Mouse (Mus musculus): ENCODE results near the gene Tfb2m.

Gene Tfb2m

DNA sequence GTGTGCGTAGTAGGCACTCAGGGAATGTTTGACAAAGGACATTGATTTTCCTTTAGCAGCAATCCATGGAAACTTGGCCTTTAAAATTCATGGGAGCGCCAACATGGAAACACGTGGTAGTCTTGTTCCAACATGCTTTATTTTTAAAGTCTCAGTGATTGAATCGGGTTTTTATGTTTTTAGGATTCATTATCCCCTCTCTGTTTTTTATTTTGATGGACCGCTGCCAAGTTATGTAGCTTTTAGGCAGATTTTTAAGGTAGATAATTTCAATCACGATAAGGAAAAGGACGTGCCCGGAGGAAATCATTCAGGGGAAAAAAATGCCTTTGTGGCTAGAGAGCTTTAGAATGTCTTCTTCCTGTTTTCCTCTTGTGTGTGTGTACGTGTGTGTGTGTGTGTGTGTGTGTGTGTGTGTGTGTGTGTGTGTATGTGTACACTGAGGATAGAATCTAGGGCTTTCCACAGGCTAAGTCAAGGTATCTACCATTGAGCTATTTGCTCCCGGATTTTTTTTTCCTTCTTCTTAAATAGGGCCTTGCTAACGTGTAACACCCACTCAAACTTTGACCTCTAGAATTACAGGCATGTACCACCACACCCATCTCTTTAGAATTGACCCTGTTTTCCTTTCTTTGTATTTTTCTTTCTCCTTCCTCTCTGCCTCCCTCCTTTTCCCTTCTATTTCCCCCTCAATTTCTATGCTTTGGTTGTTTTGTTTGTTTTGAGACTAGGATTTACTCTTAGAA, 13.6 kb upstream of the Tfb2m start:
- DNase-seq (ENCODE audit: low spot score) = no peak

DNA sequence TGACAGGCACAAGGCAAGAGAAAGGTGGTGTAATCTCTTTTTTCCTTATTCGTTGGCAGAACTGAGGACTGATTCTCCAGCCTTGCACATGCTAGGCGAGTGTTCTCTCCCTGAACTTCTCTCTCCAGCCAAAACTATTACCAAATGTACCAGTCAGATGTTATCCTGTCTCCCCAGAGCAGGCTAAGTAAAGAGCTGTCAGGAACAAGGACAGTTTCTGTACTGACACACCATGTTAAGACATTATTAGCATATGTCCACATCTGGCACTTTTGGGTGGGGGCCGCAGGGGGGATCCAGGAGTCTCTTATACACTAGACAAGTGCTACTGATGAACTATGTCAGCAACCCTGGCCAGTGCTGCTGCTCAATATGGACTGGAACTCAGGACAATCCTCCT, 10.9 kb upstream of the Tfb2m start:
- no peak for DNase-seq (ENCODE audit: low spot score)

DNA sequence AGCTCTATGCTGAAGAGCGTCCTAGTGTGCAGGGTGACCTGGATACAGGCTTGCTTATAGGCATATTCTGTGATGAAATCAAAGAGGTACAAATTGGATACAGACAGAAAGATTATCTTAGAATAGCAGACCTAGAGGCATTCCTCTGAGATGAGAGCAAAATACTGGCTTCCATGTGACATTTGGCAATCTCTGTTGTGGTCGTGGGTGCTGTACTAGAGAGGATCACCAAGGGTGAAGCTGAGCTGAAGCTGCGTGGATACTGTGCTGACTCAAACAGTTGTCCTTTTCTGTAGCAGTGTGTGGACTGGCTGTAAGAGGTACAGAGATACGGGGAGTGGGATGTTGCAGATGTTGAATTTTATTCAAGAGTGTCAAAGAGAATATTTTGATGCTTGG, 7.9 kb upstream of the Tfb2m start:
- no peak for DNase-seq (ENCODE audit: low spot score)

DNA sequence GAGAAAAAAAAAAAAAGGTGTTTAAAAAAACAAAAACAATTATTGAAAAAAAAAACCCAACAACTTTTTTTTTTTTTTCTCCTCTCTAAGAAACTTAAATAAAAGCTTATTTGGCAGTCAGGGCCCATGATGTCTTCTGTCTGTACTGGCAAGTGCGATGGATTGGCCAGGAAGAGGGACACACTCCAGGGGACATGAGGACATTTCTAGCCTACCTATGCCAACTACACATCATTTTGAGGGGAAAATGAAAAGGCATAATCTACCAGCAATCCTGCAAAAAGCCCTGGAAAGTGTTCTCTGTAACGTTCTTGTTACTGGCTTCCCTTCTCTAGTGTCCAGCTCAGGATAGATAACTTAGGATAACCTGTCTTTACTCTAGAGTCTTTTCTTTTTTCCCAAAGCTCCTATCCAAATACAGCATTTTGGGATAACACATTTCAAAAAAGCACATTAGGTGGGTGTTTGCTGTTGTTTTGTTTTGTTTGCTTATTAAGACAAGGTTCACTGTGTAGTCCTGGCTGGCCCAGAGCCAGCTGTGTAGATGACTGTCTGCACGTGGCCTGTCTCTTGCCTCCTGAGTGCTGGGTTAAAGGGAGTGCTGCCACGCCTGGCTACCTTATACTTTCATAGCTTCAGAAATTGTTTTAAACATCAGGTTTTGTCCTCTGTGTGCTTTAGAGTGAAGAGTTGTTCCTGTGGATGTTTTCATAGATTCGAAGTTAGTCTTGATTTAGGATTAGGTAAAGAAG, 7.3 kb upstream of the Tfb2m start:
- DNase-seq (ENCODE audit: low spot score) = no peak

DNA sequence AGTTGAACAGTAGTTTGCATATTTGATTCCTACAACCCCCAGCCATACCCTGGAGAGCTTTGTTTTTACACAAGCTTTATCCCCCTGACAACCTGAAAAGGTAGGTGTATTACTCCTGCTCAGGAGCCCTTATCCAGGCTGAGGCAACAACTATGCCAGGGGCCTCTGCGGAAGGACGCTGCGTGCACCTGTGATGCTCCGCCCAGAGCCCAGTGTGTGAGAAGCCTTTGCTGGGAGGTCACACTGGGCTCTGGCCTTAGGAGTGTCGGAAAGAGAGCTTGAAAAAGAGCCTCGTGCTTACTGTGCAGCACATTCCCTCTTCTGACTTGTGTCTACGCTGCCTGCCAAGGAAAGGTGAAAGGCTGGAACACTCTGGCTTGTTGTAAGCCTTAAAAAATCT, 6.7 kb upstream of the Tfb2m start:
- no peak for DNase-seq (ENCODE audit: low spot score)

DNA sequence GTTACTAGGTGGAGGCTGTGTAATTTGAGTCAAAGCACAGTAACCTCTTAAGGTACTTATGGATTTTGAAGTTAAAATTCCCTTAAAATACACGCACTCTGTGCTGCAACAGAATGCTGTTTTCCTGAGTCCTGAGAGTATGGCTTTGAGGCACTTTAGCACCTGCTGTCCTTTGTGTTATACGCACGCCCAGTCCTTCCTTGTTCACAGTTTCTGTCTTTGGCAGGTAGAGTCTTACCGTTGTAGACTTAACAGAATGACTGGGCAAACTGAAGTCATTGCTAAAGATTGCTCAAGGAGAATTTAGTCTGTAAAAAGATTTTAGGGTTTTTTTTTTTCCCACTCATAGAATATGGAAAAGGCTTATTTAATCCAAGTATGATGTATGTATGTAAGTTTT, 5.9 kb upstream of the Tfb2m start:
- no peak for DNase-seq (ENCODE audit: low spot score)

DNA sequence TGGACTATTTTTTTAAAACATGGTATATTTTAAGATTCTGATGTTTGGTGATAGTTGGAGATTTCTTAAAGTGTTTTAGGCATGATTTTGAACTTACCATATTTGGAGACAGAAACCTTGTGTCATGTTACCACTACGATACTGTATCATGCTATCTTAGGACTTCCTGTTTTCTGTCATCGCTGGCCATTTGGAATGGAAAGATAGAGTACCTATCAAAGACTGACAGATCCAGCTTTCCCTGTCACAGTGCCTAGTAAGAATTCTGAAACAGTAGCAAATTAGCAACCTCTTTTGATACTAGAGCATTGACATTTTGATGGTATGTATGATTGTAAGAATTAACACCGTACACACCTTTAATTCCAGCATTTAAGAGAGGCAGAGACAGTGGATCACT, 5.3 kb upstream of the Tfb2m start:
- no peak for DNase-seq (ENCODE audit: low spot score)

DNA sequence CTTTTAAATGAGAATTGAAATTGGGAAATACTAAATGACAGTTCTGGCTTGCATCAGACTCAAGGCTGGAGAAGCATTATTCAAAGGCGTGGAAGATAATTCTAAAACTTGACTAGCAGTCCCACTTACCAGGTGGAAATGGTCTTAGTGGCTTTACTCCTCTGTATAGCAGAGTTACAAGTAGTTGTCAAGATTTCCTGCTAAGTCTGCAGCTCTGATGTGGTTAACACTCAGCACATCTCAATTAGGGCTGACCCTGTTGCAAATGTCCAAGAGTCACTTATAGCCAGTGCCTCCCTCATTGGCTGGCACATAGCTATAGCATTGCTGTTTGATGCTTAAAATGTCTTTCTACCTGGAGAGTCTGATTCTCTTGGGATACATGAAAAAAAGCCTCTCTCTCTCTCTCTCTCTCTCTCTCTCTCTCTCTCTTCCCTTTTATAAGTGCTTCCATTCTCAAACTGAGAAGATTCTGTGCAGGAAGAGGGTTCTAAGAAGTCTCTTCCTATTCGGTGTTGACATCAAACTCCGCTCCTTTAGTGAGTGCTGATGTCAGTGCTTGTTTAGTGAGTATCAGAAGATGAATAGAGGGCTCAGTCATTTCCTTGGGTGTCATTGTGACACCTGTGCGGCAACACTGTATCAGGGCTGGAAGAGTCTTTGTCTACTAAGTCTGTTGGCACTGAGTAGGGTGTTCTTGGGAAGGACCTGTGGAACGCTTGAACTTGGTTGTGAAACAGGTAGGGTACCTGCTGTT, 3.1 kb upstream of the Tfb2m start:
- DNase-seq (ENCODE audit: low spot score) = no peak

DNA sequence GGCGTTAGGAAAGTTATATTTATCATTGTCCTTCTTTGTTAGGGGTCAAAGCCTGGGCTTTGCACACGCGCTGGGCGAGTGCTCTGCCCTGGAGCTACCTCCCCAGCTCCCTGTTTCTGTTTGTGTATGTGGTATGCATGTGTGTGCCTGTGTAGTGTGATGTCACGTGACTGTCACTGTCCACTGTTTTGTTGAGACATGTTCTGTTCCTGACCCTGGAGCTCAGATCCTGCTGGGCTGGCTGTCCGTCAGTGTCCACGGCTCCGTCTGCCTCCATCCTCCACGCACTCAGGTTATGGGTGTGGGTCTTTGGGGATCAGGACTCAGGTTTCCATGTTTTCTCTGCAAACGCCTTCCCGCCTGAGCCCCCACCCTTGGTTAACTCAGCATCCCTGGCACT, 2.2 kb upstream of the Tfb2m start:
- no peak for DNase-seq (ENCODE audit: low spot score)

DNA sequence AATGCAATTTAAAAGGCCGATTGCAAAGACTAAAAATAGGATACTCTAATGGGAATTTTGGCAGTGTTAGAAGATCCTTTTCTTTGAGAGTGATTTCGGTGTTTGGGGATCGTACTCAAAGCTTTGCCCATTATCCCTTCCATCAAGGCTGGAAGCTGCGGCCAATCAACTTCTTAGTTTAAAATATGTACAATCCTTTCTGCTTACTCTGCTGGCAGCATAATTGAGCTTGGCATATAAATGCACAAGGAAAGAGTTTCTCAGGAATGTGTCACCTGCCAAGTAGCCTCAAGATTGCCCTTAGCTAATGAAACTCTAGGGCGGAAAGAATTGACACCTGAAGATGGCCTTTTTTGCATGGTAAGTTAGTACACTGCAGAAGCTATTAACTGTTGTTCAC, 1.1 kb upstream of the Tfb2m start:
- DNase-seq (ENCODE audit: low spot score) = no peak

DNA sequence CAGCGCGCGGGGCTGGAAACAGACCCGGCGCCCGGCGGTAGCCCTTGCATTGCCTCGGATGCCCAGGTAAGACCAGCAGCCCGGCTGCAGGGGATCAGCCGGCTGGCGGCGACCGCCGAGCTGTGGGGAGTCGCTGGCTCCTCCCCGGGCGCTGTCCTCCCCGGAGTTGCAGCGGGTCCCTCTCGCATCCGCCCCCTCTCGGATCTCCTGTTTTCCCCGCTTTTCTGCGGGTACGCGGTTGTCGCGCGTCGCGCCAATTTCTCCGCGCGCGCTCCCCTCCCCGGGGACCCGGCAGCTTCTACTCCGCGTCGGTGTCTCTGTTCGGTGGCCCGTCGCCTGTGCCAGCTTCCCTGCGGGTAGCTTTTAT, 467 bp upstream of the Tfb2m start:
- no peak for DNase-seq (ENCODE audit: low spot score)

DNA sequence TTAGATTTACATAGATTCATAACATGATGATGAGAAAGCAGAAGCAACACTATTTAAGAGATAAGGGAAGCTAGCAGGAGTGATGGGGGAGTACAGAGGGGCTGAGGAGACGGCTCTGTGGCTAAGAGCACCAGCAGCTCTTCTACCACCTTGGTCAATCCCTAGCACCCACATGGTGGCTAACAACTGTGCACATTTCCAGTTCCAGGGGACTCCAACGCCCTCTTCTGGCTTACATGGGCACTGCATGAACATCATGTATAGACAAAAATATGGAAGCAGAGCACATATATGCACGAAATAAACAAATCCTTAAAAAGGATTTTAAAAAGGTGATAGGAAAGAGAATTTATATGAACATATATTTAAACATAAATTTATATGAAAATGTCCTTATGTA, 4.6 kb downstream of the Tfb2m start:
- DNase-seq (ENCODE audit: low spot score) = no peak

DNA sequence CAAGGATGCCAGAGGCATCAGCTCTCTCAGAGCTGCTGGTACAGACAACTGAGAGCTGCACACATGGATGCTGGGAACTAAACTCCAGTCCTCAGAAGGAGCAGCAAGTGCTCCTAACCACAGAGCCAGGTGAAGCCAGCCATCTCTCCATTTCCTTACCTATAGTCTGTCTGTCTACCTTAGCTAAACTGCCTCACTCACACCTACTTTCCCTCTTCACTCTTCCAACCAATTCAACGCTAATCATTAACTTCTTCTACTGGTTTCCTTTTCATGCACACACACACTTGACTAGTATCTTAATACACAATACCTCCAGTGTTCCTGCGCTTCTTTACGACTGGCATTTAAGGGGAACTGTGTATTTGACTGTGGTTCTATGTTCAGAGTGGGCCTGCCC, 6.2 kb downstream of the Tfb2m start:
- no peak for DNase-seq (ENCODE audit: low spot score)

DNA sequence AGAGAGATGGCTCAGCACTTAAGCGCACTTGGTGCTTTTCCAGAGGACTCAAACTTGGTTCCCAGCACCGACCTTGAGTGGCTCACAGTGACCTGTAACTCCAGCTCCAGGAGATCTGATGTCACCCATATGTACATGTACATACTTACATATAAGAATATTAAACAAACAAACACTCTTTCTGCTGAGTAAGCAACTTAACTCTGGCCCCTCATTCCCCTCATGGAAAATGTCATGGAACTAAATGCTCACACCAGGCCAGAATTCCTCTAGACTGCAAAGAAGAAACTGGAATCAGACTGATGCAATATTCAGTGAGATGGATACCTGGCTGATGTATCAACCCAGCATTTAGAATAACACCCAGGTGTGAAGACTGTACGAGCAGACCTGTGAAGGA, 7.0 kb downstream of the Tfb2m start:
- no peak for DNase-seq (ENCODE audit: low spot score)

DNA sequence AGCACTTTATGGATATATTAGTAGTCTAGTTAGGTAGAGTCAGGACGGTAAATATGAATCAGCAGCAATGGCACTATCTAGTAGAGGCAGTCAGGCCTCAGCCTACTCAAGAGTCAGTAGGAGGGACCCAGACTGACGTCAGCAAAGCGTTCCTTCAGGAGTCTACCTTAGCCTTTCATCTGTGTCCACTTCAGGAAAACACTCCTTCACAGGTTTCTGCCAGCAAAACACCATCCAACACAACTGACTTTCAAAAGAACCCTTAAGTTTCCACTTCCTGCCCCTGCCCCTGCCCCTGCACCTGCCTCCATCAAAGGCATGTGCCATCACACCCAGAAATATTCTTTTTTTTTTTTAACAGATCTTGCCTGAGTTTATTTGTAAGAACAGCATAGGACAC, 26.2 kb downstream of the Tfb2m start:
- DNase-seq (ENCODE audit: low spot score) = no peak

DNA sequence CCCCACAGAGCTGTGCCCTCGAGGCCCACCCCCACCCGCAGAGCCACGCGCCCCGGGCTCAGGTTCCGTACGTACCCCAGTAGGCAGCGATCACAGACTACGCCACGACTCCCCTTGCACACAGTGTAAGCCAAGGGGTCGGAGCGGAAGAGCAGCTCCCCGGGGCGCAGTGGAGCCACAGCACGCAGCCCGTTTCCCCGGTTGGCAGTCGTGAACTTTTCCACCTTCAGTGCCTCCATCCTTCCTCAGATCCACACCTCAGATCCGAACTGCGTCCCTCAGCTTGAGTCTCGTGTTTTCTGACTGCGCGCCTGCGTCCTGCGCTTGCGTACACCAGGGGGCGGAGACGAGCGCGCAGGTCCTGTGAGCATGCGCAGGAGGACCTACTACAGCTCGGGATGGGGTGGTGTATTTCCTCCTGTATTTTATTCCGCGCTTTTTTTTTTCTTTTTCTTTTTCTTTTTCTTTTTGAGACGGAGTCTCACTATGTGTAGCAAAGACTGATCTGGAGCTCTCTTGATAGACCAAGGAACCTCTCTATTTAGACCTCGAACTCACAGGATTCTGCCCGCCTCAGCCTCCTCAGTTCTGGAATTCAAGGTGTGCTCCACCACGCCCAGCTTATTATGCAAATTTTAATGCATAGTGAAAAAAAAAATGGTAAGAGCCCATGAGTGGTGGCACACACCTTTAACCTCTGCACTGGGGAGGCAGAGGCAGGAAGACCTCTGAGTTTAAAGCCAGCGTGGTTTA, 28.2 kb downstream of the Tfb2m start, which contains the start of gene Smyd3:
Gene Smyd3 (minus strand): TSS at position 329 of the 753 bp plus-strand sequence.
- peak; percentile 81 for DNase-seq (ENCODE audit: low spot score)

DNA sequence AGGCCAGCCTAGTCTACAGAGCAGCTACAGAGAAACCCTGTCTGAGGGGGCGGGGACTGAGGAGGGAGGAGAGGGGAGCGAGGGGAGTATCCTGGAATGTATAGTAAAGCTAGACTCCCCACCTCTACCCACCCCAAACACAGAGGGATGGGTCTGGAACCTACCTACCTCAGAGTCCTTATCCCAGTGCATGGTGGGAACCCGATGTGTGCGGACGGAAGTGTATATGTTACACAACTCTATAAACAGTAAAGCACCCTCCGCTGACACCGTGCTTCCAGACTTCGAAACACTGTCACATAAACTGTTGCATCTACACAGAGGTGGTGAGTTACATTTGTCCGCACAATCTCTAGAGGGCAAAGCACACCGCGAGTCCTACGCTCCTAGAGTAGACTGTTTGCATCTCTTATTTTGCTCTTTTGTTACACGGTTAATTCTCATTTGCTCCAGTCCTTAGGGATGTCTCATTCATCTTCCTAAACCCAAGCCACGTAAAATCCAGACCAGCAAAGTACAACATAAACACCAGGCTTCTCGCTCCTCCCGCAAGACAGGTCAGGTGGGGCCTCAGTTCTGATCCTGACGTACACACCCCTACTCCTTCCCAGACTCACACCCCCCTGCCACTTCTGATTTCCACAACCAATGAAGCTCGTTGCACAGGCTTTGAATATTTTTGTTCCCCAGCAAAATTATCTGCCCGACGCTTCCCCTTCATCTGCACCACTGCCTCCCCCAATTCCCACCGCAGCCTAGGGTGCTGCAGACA, 28.9 kb downstream of the Tfb2m start:
- peak; percentile 45 for DNase-seq (ENCODE audit: low spot score)

DNA sequence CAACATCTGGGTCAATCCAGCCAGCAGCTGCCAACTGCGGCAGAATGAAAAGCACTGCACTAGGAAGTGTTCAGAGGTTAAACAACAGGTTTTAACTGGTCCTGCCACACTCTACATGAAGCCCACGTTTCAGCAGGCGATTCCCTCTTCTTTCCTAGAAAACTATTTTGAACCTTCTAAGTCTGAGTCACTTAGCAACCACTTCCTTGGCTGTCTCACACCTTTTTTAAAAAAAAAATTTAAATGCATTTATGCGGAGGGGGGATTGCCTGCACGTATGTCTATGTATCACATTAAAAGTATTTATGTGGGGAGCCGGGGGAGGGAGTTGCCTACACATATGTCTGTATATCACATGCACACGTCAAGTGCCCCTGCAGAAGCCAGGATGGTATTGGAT, 34.2 kb downstream of the Tfb2m start:
- no peak for DNase-seq (ENCODE audit: low spot score)

DNA sequence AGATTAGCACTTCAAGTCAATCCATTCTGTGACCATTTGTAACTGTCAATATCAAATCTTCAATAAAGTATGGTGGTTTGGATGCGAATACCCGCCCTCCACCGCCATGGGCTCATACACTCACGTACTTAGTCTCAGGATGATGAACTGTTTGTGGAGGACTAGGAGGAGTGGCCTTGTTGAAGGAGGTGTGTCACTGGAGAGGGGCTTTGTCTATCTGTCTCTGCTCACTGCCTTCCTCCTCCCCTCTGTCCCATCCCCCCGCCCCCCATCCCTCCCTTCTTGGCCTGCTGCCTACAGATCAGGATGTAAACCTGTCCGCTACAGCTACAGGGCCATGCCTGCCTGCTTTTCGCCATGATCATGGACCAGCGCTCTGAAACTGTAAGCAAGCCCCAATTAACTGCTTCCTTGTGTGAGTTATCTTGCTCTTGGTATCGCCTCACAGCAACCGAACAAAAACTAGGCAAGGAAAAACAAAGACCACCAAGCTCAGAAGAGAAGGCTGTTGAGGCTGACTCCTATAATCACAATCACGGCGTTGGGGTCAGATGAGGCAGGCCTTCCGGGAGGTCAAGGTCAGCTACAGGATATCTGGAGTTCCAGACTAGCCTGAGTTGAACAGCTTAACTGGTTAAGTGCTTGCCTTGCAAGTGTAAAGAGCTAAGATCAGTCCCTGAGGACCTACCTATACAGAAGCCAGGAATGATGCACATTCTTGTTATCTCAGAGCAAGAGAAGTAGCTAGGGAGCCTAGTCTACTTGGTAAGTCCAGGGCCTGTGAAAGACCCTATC, 35.3 kb downstream of the Tfb2m start:
- no peak for DNase-seq (ENCODE audit: low spot score)

DNA sequence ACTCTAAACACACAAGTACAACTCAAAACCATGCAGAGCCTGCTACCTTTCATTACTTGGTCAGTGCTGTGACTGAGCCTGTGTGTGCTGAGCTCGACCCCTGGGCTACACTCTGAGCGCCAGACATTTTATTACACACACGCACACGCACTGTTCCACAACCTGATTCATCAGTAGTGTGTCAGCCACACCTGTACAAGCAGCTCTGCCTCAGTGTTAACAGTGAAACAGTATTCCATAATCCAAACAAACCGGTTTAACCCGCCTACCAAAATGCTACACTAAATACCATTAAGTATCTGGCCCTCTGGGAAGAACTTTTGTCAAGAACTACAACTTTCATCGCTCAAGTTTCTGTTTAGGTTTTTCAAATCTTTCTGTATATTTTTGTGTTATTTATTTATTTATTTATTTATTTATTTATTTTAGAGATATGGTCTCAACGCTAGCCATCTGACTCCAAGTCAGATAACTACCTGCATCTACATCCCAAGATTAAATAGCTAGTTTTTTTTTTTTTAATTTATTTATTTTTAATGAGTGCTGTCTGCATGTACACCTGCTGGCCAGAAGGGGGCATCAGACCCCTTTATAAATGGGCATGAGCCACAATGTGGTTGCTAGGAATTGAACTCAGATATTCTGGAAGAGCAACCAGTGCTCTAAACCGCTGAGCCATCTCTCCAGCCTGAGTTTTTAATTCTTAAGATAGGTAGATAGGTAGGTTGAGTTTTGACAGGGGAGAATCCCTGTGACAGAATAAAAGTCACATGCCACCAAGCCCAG, 39.3 kb downstream of the Tfb2m start:
- no peak for DNase-seq (ENCODE audit: low spot score)

Data from yolk sac, embryonic 10.5 days (tissue).